Mouse (Mus musculus) limb, embryonic 12.5 days (tissue): ENCODE measurements around the gene Glyatl3. TPM values are rescaled to one million over a fixed set of nuclear protein-coding genes. Genes with fewer than 3 reads are reported as not detected.

ENCODE experiments used
- ATAC-seq: fragments of 200-750 bp; cut with Nextera tagmentation; 2 replicates; pipeline ENCODE4 v1.8.0; 2017; ENCODE audit warnings: low read depth, moderate TSS enrichment; ENCODE audit not compliant: insufficient number of reproducible peaks, insufficient read depth, low FRiP score, low TSS enrichment
- H3K27ac ChIP-seq: fragments of 300-500 bp; sonication (generic); 2 replicates; pipeline ENCODE4 v1.5.1; 2016; ENCODE audit warnings: mild to moderate bottlenecking, moderate library complexity
- H3K27me3 ChIP-seq: fragments of 300-500 bp; sonication (generic); 2 replicates; pipeline ENCODE4 v1.6.1; 2016; ENCODE audit warnings: mild to moderate bottlenecking, moderate library complexity
- H3K36me3 ChIP-seq: fragments of 300-500 bp; sonication (generic); 2 replicates; pipeline ENCODE4 v1.6.1; 2016; ENCODE audit warnings: mild to moderate bottlenecking, moderate library complexity
- H3K4me1 ChIP-seq: fragments of 300-500 bp; sonication (generic); replicated peaks from 2 replicates; pipeline ENCODE4 v1.6.1; 2016
- H3K4me2 ChIP-seq: fragments of 300-500 bp; sonication (generic); 2 replicates; pipeline ENCODE4 v1.6.1; 2016; ENCODE audit warnings: mild to moderate bottlenecking, moderate library complexity
- H3K4me3 ChIP-seq: fragments of 300-500 bp; sonication (generic); replicated peaks from 2 replicates; pipeline ENCODE4 v1.5.1; 2016; ENCODE audit warnings: mild to moderate bottlenecking
- H3K9ac ChIP-seq: fragments of 300-500 bp; sonication (generic); replicated peaks from 2 replicates; pipeline ENCODE4 v1.6.1; 2016; ENCODE audit warnings: mild to moderate bottlenecking, moderate library complexity
- H3K9me3 ChIP-seq: fragments of 300-500 bp; sonication (generic); 2 replicates; pipeline ENCODE4 v1.6.1; 2016; ENCODE audit warnings: mild to moderate bottlenecking, moderate library complexity
- polyA plus RNA-seq: library from polyadenylated mRNA; unstranded; fragments of >200 nt; fragmentation: Nextera tagmentation; extraction: Ambion mirVana; gene quantifications from 2 replicates; pipeline ENCODE4 v1.2.1, GENCODE M21; 2016

The Glyatl3 gene
- polyA plus RNA-seq, 1 experiment from 2014 or later: not detected

- Histone ChIP-seq H3K27me3 (no peaks in the 10 kb centered on the region), H3K4me2 (no peak overlapping the region), H3K36me3 (no peaks in the 10 kb centered on the region), H3K4me3 (no peak overlapping the region), H3K27ac (no peak overlapping the region), H3K9me3 (no peaks in the 10 kb centered on the region), H3K4me1 (no peaks in the 10 kb centered on the region), H3K9ac (no peak overlapping the region)
- ATAC-seq: no peak
Measured at GRCm38 (mm10) chr17:40855065-40855464, 59.1 kb downstream of the Glyatl3 start.

Other genes starting within 250 kb of the Glyatl3 start
- gene Esp1, start 187.2 kb downstream of the Glyatl3 start, polyA plus RNA-seq: not detected in 2 replicates
- not detected in 2 replicates for gene Crisp2, start 107.3 kb downstream of the Glyatl3 start, polyA plus RNA-seq
- gene Rhag, start 103.2 kb downstream of the Glyatl3 start, polyA plus RNA-seq: 2.5 and 2.9 TPM in 2 replicates
- gene 9130008F23Rik, start 33.8 kb downstream of the Glyatl3 start, polyA plus RNA-seq: 1.1 and 1.5 TPM in 2 replicates
- gene Mut, start 20.3 kb upstream of the Glyatl3 start, polyA plus RNA-seq: 35.8 and 37.1 TPM in 2 replicates
- 32.1 and 33.7 TPM in 2 replicates for gene Cenpq, start 20.7 kb upstream of the Glyatl3 start, polyA plus RNA-seq